Mouse (Mus musculus): ENCODE results near the gene Rapgef4. TPM values are rescaled to one million over a fixed set of nuclear protein-coding genes. Genes with fewer than 3 reads are reported as not detected.
A peak's percentile ranks its signal among the peaks of the same experiment; 100 is the strongest.

Rapgef4 gene
- total RNA-seq, 2 experiments from 2014 or later, result not detected

GRCm38 (mm10) chr2:72107525-72108180 is 126.6 kb downstream of the Rapgef4 start:
- no peak for ATAC-seq (replicated peaks; ENCODE audit: low FRiP score, low TSS enrichment, poor library complexity, severe bottlenecking)

GRCm38 (mm10) chr2:72108448-72109312 is 127.6 kb downstream of the Rapgef4 start:
- no peak for ATAC-seq (replicated peaks; ENCODE audit: low FRiP score, low TSS enrichment, poor library complexity, severe bottlenecking)

- no peak for ATAC-seq (replicated peaks; ENCODE audit: low FRiP score, low TSS enrichment, poor library complexity, severe bottlenecking)
Measured at GRCm38 (mm10) chr2:72110404-72110803, 129.4 kb downstream of the Rapgef4 start.

- no peak for ATAC-seq (replicated peaks; ENCODE audit: low FRiP score, low TSS enrichment, poor library complexity, severe bottlenecking)
Measured at GRCm38 (mm10) chr2:72113716-72114115, 132.7 kb downstream of the Rapgef4 start.

GRCm38 (mm10) chr2:72114148-72114559 is 133.1 kb downstream of the Rapgef4 start:
- ATAC-seq (replicated peaks; ENCODE audit: low FRiP score, low TSS enrichment, poor library complexity, severe bottlenecking), result no peak

GRCm38 (mm10) chr2:72116103-72116502 is 135.1 kb downstream of the Rapgef4 start:
- no peak for ATAC-seq (replicated peaks; ENCODE audit: low FRiP score, low TSS enrichment, poor library complexity, severe bottlenecking)

- no peak for ATAC-seq (replicated peaks; ENCODE audit: low FRiP score, low TSS enrichment, poor library complexity, severe bottlenecking)
Measured at GRCm38 (mm10) chr2:72116698-72117097, 135.7 kb downstream of the Rapgef4 start.

GRCm38 (mm10) chr2:72117138-72118011 is 136.3 kb downstream of the Rapgef4 start:
- no peak for ATAC-seq (replicated peaks; ENCODE audit: low FRiP score, low TSS enrichment, poor library complexity, severe bottlenecking)

GRCm38 (mm10) chr2:72120211-72120610 is 139.2 kb downstream of the Rapgef4 start:
- no peak for ATAC-seq (replicated peaks; ENCODE audit: low FRiP score, low TSS enrichment, poor library complexity, severe bottlenecking)

- no peak for ATAC-seq (replicated peaks; ENCODE audit: low FRiP score, low TSS enrichment, poor library complexity, severe bottlenecking)
Measured at GRCm38 (mm10) chr2:72122410-72123223, 141.6 kb downstream of the Rapgef4 start.

GRCm38 (mm10) chr2:72123851-72124250 is 142.8 kb downstream of the Rapgef4 start:
- peak; percentile 58 for ATAC-seq (replicated peaks; ENCODE audit: low FRiP score, low TSS enrichment, poor library complexity, severe bottlenecking)

GRCm38 (mm10) chr2:72125786-72126185 is 144.7 kb downstream of the Rapgef4 start:
- peak; percentile 43; the same call in 1 of the 2 replicates for ATAC-seq (replicated peaks; ENCODE audit: low FRiP score, low TSS enrichment, poor library complexity, severe bottlenecking)

GRCm38 (mm10) chr2:72126411-72126810 is 145.4 kb downstream of the Rapgef4 start:
- no peak for ATAC-seq (replicated peaks; ENCODE audit: low FRiP score, low TSS enrichment, poor library complexity, severe bottlenecking)

GRCm38 (mm10) chr2:72129612-72130311 is 148.7 kb downstream of the Rapgef4 start:
- no peak for ATAC-seq (replicated peaks; ENCODE audit: low FRiP score, low TSS enrichment, poor library complexity, severe bottlenecking)

- no peak for ATAC-seq (replicated peaks; ENCODE audit: low FRiP score, low TSS enrichment, poor library complexity, severe bottlenecking)
Measured at GRCm38 (mm10) chr2:72132222-72132621, 151.2 kb downstream of the Rapgef4 start.

GRCm38 (mm10) chr2:72136045-72136444 is 155.0 kb downstream of the Rapgef4 start:
- ATAC-seq (replicated peaks; ENCODE audit: low FRiP score, low TSS enrichment, poor library complexity, severe bottlenecking), result no peak

- ATAC-seq (replicated peaks; ENCODE audit: low FRiP score, low TSS enrichment, poor library complexity, severe bottlenecking), result no peak
Measured at GRCm38 (mm10) chr2:72136486-72137264, 155.6 kb downstream of the Rapgef4 start.

All from megakaryocyte-erythroid progenitor cell, adult 5-6 weeks (primary cell).